Mouse (Mus musculus): ENCODE data around the gene Pdcl3.
"Not testable (repeated sequence)": the region's sequence is repeated elsewhere in the genome, so short reads cannot be mapped to it uniquely, and the experiment has no call there.

Gene Pdcl3

DNA sequence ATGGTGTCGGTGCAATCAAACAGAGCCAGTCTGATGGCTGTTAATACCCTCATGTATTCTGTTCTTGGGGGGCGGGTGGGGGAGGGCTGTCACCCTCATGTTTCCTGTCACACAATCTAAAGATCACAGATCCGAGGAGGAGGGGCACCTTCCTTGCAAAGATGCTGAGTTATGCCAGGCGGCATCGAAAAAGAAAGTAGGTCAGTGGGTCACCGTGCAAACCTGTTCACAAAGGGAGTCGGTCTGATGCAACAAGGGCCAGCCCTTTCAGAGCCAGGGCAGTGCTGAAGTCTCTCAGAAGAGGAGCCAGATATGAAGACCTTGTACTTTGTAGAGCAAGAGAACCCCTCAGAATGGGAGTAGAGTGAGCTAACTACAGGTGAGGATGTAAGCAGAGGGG is 39.7 kb downstream of the Pdcl3 start:
- no peak for DNase-seq (ENCODE audit: low spot score)

DNA sequence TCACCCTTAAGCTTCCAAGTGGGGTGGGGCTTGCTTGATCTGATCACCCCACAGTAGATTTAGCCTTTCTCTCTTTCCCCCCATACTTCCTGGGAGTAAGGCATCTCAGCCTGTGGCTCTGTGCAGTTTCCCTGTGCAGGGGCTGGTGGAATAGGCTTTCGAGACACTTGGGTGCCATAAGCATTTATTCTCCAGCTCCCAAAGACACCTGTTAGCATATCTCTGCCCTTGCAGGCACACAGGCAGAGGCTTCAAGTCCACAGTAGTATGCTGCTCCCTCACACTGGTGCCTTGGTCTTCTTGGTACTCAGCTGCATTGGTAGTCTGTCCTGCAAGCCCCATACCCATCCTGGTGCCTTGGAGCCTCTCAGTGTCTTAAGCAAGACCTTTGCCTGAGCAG is 40.4 kb downstream of the Pdcl3 start:
- no peak for DNase-seq (ENCODE audit: low spot score)

DNA sequence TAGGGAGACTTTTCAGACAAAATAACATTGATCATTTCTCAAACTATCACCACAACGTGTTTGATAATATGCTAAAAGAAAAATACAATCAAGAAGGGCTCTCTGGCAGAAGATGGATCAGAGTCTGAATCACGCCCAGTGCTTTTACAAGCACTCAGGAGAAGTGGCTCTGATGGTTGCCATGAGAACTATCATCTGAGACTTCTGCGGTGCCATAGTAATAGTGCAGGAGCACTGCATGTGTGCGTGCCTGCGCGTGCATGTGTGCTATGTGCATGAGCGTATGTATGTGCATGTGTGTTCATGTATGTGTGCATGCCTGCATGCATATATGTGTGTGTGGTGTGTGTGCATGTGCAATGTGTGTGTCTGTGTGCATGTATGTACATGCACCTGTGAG is 43.8 kb downstream of the Pdcl3 start:
- DNase-seq (ENCODE audit: low spot score), result no peak

DNA sequence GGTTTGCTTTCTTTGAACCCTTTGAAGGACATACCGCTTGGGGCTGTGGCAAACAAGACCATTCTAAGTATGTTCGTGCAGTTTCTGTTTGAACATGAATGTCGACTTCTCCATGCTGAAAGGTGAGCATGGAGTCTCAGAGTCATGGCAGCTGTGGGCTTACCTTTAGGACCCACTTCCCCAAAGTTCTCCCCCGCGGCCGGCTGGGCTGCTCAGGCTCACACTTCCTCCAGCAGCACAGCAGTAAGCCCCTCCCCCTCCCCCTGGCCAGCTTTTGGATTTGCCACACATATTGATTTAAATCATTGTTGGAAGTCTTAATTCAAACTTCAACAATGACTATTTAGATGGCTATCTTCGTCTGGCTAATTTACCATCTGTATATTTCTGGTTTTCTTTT is 44.7 kb downstream of the Pdcl3 start:
- no peak for DNase-seq (ENCODE audit: low spot score)

DNA sequence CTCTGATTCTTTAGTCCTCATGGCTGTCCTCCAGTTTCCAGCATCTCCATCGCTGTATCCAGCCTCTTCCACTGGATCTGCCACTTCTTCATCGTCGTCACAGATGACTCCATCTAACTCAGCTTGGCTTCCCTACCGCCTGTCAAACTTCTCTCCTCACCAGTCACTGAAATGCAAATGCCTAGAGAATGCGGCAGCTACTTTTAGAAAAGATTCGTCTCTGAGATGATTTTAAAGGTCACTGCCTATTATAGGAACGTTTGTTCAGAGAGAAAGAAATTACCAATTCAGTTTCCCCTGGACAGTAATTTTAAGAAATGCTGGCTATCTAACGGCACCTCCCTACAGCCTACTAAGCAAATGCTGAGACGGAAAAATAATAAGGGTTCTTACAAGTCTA is 50.4 kb downstream of the Pdcl3 start:
- DNase-seq (ENCODE audit: low spot score), result no peak

DNA sequence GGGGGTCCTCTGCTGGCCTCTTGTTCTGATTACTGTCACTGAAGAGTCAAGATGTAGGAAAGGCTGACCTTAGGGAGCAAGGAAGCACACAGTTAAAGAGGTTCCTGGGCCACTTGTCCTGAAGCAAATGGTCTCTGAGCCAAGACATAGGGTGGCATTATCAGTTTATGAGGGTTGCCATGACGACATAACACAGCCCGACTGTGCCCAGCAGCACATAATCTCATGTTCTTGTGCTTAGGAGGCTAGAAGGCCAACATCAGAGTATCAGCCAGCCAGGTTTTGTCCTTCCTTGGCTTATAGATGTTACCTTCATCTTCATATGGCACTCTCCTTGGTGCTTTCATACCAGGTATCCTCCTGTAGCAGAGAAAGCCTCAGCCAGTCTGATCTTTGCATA is 56.8 kb downstream of the Pdcl3 start:
- DNase-seq (ENCODE audit: low spot score), result no peak

DNA sequence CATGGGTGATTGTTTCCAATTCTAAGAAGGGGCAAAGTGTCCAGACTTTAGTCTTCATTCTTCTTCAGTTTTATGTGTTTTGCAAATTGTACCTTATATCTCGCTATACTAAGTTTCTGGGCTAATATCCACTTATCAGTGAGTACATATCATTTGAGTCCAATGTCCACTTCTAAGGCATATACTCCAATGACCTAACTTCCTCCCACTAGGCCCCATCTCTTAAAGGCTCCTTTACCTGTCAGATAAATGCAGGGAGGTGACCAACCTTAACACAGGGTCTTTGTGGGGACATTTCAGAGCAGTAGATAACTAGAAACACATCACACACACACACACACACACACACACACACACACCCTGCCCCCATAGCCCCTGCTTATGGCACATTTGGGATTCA is 59.0 kb downstream of the Pdcl3 start:
- DNase-seq (ENCODE audit: low spot score), result not testable (repeated sequence)

DNA sequence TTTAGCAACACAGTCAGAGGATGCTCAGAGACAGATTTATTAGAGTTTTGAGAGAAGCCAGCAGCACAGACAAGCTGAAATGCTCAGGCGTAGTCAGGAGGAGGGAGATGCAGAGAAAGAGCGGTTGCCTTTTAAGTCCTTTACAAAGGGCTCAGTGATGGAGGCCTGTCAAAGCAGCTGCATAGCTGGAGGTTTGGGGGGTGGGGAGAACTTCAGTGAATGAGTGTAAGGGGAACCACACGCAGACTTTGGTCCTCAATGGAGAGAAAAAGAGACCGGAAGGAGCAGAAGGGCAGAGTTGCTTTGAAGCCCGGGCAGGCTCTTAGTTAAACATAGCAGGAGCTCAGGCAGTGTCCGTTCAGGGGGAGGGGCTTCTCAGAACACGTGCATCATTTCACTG is 61.3 kb downstream of the Pdcl3 start:
- no peak for DNase-seq (ENCODE audit: low spot score)
